8 mouse cellular contexts compared by ENCODE assay signal in genomic region chr14:55094704-55095231, GRCm38 (mm10). TPM values are rescaled to one million over a fixed set of nuclear protein-coding genes. Genes with fewer than 3 reads are reported as not detected.
DNase-seq lines count a peak whose midpoint lies in the region; ATAC-seq lines count a peak whose summit lies in the region.

Gene Thtpa (plus strand): TSS chr14:55094784.

- peak; percentile 75 to 87 for DNase-seq in right cerebral cortex, adult 2 months (ENCODE audit: low spot score in 2 of 2)
- DNase-seq in right cerebral cortex, adult 18-20 months: no peak
- DNase-seq in embryo, embryonic 9.5 days (ENCODE audit: extremely low spot score): peak; percentile 88
- DNase-seq in heart, adult 11 months: peak; percentile 98
- DNase-seq in kidney, adult 11 months: peak; percentile 83
- DNase-seq in midbrain, embryonic 14.5 days: peak; percentile 90
- DNase-seq in spleen, postnatal 36 days (ENCODE audit: low spot score in 2 of 2): peak; percentile 68 to 69

- H3K9ac ChIP-seq in limb, embryonic 13.5 days: peak within 1 kb of the TSS; percentile 79
- H3K9ac ChIP-seq in midbrain, embryonic 14.5 days (replicated peaks; ENCODE audit: low read length): peak within 1 kb of the TSS; percentile 80

- H3K4me1 ChIP-seq in limb, embryonic 13.5 days: peaks cover 30% of the 10 kb centered on the region
- H3K4me1 ChIP-seq in midbrain, embryonic 14.5 days (ENCODE audit: control insufficient read depth, insufficient read depth, low read length): peaks cover 33% of the 10 kb centered on the region

- peak within 1 kb of the TSS; percentile 68 for H3K4me3 ChIP-seq in limb, embryonic 13.5 days
- H3K4me3 ChIP-seq in midbrain, embryonic 14.5 days (replicated peaks; ENCODE audit: low read depth, low read length): peak within 1 kb of the TSS; percentile 61

- peaks cover 30% of the 10 kb centered on the region for H3K36me3 ChIP-seq in limb, embryonic 13.5 days
- H3K36me3 ChIP-seq in midbrain, embryonic 14.5 days (ENCODE audit: control insufficient read depth, insufficient read depth, low read length): peaks cover 12% of the 10 kb centered on the region; the same call in 1 of the 2 replicates

- 2% methylated on average over 30 of the region's 30 CpGs for WGBS in limb, embryonic 13.5 days
- WGBS in midbrain, embryonic 14.5 days: under 1% methylated on average over 30 of the region's 30 CpGs

- peak within 1 kb of the TSS; percentile 73 for H3K27ac ChIP-seq in limb, embryonic 13.5 days
- peak within 1 kb of the TSS; percentile 96 for H3K27ac ChIP-seq in midbrain, embryonic 14.5 days (replicated peaks; ENCODE audit: low read depth, low read length)

- H3K9me3 ChIP-seq in limb, embryonic 13.5 days: no peaks in the 10 kb centered on the region
- no peaks in the 10 kb centered on the region for H3K9me3 ChIP-seq in midbrain, embryonic 14.5 days (ENCODE audit: control insufficient read depth, low read length)

- ATAC-seq in limb, embryonic 13.5 days (ENCODE audit: low FRiP score, low read depth): peak; percentile 71
- peak; percentile 49 for ATAC-seq in midbrain, embryonic 14.5 days (ENCODE audit: low FRiP score, low TSS enrichment)

- no peaks in the 10 kb centered on the region; the same call in 1 of the 2 replicates for H3K27me3 ChIP-seq in limb, embryonic 13.5 days
- H3K27me3 ChIP-seq in midbrain, embryonic 14.5 days (ENCODE audit: control insufficient read depth, insufficient read depth, low read length): no peaks in the 10 kb centered on the region

- H3K4me2 ChIP-seq in limb, embryonic 13.5 days (replicated peaks): peak within 1 kb of the TSS; percentile 73
- H3K4me2 ChIP-seq in midbrain, embryonic 14.5 days (ENCODE audit: low read length): peak within 1 kb of the TSS; percentile 80

RNA-seq across cellular contexts. Expression of gene Thtpa, which starts in this region (rescaled TPM):
- polyA plus RNA-seq in limb, embryonic 13.5 days (2015; fragmentation: Nextera tagmentation; extraction: Ambion mirVana): 22.9 and 24.5 TPM in 2 replicates
- polyA plus RNA-seq in midbrain, embryonic 14.5 days (2014; fragmentation: Nextera tagmentation; extraction: Ambion mirVana): 27.9 and 33.7 TPM in 2 replicates
